Mouse (Mus musculus): ENCODE data around the gene Nlrx1. TPM values are rescaled to one million over a fixed set of nuclear protein-coding genes. Genes with fewer than 3 reads are reported as not detected.

Nlrx1 gene
- total RNA-seq, 2 experiments from 2014 or later: 19.4 to 20.7 TPM

DNA sequence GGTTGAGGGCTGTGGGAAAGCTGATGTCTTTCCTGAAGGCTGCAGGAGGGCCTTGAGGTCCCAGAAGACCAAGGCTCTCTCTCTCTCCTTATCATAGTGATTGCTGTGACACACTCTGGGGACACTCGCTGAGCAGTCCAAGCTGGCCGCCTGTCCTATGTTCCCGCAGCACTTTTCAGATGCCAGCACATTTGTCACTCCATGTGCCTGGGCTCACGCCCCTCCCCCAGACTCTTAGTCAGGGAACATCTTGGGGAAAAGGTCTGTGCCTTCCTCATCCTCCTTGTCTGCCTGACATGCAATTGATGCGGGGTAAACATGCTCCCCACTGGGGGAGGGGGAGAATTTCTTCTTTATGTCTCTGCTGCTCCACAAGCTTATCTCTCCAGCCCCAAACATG, 14.8 kb upstream of the Nlrx1 start:
- intact Hi-C loops (cut with DNase I): no loop called here
- DNase-seq (ENCODE audit: low spot score): no peak

DNA sequence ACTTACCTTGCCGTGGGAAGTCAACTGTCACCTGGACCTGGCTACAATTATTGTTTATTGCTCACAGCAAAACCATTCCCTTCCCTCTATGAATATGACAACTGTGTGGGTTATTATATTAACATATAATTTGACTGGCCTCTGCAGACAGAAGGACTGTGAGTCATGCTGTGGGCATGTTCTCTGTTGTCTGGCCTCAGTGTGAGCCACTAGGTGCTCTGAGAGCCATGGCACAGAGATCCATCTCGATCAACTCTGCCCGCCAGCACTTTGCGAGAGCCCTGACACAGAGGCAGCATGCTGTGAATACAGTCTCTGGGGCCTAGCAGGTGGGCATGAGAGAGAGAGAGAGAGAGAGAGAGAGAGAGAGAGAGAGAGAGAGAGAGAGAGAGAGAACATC, 1.6 kb upstream of the Nlrx1 start:
- no peak for DNase-seq (ENCODE audit: low spot score)
- intact Hi-C loops (cut with DNase I): loop anchor here (10.0 kb wide), 1 partner anchor 285 kb away; no protein-coding TSS in a partner anchor

DNA sequence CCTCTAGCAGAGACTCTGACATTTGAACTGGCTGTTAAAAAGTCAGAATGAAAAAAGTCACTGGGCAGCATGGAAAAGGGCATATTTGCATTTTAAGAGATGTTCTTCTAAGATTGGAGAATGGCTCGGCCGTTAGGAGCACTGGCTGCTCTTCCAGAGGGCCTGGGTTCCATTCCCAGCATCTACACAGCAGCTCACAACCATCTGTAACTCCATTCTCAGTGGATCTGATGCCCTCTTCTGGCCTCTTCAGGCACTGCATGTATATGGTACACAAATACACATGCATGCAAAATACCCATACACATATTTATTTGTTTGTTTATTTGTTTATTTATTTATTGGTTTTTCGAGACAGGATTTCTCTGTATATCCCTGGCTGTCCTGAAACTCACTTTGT, 678 bp upstream of the Nlrx1 start:
- intact Hi-C loops (cut with DNase I): loop anchor here (10.0 kb wide), 1 partner anchor 284 kb away; no protein-coding TSS in a partner anchor
- no peak for DNase-seq (ENCODE audit: low spot score)

DNA sequence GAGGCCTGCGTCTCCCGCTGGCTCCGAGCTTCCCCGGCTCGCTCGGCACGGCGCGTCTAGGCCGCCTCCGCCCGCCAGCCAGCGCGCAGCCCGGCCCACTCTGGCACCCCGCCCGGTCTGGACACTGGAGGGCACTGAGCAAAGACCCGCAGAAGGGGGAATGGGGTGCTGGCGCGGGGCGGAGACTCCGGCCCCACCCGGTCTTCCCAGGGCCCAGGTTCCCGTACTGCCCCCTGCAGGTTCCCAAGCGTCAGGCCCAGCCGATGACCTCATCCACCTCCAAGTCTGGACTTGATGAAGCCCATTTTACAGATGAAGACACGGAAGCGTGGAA, 405 bp downstream of the Nlrx1 start:
- intact Hi-C loops (cut with DNase I): loop anchor here (10.0 kb wide), 1 partner anchor 283 kb away; no protein-coding TSS in a partner anchor
- peak; percentile 81 for DNase-seq (ENCODE audit: low spot score)

DNA sequence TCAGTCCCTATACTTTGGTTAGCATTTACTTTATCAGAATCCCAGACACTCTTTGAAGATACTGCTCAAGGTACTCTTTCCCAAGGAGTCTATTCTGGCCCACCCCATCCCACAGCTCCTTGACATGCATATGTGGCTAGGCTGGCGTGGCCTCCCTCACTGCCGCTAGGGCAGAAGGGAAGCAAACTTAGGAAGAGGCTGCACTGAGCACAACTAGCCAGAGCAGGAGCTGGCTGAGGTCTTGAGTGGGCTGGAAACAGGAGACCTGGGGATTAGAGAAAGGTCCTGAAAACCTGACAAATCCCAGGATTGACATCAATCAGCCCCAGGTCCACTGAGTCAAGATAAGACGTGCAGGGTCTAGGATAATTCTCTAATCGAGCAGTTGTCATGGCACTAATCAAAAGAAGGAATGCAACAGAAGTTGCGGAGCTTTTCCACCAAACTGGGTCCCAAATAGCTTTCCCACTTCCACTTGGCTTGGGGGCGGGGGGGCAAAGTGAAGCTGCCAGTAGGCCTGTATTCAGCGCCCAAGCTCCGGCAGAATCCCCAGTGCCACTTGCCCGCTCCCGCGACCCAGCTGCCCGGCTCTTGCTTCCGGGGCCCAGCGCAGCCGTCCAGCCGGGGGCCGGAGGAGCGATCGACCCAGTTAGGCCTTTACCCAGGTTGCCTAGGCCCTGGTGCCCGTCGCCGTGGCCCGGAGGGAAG, 926 bp downstream of the Nlrx1 start:
- DNase-seq (ENCODE audit: low spot score): no peak
- intact Hi-C loops (cut with DNase I): loop anchor here (10.0 kb wide), 1 partner anchor 283 kb away; no protein-coding TSS in a partner anchor

DNA sequence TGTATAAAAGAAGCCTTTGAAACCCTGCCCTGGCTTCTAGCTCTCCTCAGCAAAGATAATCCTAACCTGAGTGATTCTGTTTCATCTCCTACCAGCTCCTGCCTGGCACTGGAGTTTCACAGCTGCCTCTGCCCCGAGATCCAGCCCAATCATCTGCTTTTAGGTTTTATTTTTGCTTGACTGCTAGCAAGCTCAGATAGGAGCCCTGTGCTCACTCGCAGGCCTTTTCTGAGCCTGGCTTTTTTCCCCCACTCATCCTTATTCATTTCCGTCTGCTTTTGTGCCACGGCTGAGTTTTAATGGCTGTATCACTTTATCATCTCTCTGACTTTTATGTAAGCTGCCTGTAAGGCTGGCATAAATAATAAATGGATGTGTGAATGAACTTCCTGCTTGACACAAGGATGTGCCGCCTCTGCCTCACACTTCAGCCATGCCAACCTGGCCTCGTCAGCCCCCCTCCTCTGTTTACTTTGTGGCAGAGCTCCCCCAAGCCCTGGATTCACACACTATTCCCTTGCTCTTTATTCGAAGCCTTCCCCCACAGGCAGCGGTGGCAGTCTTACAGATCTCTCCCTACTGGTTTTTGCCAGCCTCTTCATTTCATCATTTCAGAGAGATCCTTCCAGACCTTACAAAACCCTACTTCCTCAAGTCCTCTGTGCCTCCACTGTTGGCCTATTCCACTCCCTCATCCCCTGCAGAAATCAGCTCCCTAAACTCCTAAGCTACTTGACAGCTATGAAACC, 1.7 kb downstream of the Nlrx1 start:
- DNase-seq (ENCODE audit: low spot score): no peak
- intact Hi-C loops (cut with DNase I): loop anchor here (10.0 kb wide), 1 partner anchor 282 kb away; no protein-coding TSS in a partner anchor

DNA sequence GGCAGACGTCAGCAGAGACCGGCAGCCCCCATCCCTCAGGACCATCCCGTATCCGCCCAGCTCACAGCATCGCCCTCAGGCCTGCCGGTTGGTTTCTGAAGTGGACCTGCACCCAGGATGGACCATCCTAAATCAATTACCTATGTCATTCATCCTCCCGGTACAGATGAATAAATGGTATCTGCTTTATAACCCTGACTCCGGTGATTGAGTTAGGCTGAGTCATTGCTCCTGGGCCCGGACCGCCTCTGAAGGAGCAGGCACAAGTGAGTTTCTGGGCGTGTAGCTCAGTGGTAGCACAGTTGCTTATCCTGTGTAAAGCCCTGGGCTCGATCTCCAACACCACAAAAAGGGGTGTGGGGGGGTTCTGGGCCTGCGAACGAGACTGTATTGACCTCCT, 7.0 kb downstream of the Nlrx1 start:
- DNase-seq (ENCODE audit: low spot score): no peak
- intact Hi-C loops (cut with DNase I): loop anchor here (10.0 kb wide), 1 partner anchor 277 kb away; no protein-coding TSS in a partner anchor

DNA sequence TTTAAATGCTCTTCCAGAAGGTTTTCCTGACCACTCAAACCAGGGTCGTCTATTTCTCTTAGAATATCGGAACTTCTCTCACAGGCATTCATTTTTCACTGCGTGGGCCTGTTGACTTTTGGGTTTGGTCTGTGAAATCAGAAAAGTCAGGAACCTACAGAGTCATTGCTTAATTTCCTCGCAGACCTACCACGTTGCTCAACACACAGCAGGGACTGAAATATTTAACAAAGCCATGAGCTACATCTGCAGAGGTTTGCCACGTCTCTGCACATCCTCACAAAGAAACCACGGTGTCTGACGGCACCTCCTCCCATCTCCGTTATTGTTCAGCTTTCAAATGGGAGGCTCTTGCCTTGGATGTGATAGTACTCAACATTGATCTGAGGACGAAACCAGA, 9.4 kb downstream of the Nlrx1 start:
- intact Hi-C loops (cut with DNase I): no loop called here
- DNase-seq (ENCODE audit: low spot score): no peak

DNA sequence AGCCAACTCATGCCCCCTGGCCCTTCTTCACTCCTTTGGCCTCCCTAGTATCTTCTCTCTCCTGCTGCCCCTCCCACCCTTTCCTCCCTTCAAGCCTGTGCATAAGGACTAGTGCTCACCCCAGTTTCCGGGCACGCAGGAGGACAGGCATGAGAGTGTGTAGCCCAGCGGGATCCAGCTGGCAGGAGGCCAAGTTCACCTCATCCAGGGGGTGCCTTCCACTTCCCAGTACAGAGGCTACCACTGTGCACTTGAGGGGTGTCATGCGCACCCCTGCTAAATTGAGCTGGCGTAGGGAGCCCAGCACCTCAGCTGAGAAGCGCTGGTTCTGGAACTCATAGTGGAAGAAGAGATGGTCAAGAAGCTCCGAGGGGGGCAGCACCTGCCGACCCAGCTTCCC, 12.2 kb downstream of the Nlrx1 start:
- no peak for DNase-seq (ENCODE audit: low spot score)
- intact Hi-C loops (cut with DNase I): no loop called here

DNA sequence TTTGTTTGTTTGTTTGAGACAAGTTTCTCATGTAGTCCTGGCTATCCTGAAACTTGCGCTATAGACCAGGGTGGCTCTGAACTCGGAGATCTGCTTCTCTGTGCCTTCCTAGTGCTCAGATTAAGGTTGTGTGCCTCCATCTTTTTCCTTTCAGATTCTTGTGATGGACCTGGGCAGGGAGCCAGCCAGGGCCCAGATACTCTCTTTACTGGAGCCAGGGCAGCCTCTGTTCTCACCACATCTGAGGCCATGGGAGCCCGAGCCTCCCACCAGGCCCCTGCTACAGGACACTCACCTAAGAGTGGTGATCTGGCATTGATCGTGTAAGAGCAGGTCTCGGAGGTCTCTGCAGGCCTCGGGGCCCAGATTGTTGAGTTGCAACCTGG, 13.3 kb downstream of the Nlrx1 start:
- no peak for DNase-seq (ENCODE audit: low spot score)
- intact Hi-C loops (cut with DNase I): no loop called here

DNA sequence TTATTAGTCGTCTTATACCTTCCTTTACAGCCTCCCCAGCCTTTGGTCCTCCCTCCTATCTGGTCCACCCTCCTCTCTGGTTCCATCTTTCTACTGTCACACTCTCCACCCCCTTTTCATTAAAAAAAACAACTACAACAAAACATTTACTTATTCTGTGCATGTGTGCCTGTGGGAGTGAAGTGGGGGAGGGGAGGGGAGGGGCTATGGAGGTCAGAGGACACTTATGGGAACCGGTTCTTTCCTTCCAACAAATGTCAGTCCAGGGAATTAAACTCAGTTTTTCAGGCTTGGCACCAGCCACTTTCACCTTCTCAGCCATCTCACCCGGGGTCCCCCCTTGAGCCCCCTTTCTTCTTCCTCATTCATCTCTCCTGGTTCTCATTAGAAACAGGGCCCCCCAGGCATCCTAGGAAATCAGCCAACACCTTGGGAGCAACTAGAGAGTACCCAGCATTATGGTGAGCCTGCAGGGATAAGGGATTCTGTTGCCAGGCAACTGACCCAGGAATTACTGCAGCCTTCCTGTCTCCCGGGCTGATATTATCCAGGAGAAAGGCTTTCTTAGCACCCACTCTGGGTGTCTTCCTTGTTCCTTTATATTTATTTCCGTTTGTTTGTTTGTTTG, 13.8 kb downstream of the Nlrx1 start:
- DNase-seq (ENCODE audit: low spot score): no peak
- intact Hi-C loops (cut with DNase I): no loop called here

DNA sequence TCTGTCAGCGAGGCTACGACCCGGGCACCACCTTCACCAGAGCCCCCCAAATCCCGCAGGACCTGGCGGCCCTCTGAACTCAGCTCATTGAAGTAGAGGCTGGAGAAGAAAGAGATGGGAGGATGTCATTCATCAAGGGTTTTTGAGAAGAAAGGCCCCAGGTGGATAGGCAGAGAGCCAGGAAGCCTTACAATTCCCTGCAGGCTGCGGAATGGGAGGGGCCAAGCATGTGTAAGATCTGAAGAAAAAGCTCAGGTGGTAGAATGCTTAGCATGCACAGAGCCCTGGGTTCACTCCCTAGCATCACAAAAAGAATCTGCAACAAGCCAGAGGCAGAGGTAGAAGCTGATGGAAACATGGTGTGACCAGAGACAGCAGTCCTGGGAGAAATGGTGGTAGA, 15.0 kb downstream of the Nlrx1 start:
- intact Hi-C loops (cut with DNase I): no loop called here

DNA sequence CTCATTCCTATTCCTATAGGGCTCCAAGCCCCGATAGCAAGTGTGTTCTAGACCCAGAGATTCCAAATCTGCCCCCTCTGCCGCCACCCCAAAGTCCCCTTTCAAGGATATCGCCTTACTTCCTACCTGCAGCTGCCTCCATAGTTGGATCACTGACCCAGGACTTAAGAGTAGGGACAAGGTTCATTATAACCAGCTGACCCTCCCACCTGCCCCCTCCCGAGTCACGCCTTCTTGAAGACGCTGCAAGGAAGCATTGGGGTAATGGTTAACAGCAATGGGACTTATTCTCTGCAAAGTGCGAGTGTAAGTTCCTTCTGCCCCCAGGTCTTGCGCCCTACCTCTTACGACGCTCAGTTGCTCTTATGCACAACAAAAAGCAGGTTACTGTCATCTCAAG, 17.1 kb downstream of the Nlrx1 start, which contains the start of gene Pdzd3:
Pdzd3 (minus strand) TSS at position 158 of the 400 bp plus-strand sequence.
- no peak for DNase-seq (ENCODE audit: low spot score)
- intact Hi-C loops (cut with DNase I): no loop called here

More for the DNA sequence above, 15.0 kb downstream of the Nlrx1 start:
- DNase-seq (ENCODE audit: low spot score): no peak

DNA sequence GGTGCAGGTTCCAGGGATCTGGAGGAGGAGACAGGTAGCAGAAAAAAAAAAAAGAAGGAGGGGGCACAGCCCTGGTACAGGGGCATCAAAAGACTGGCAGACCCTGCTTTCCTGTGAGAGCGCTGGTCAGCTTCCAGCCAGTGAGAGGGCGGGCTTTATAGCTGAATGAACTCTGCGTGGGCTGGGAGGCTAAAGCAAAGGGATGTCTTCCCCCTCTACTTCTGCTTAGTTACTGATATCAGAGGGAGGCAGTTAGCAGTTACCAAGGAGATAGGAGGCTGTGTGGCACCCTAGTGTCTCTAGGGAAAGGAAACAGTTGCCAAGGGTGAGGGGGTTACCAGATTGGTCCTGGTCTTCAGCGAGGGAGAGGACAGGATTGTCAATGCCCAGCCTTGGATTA, 18.0 kb downstream of the Nlrx1 start:
- no peak for DNase-seq (ENCODE audit: low spot score)
- intact Hi-C loops (cut with DNase I): no loop called here

DNA sequence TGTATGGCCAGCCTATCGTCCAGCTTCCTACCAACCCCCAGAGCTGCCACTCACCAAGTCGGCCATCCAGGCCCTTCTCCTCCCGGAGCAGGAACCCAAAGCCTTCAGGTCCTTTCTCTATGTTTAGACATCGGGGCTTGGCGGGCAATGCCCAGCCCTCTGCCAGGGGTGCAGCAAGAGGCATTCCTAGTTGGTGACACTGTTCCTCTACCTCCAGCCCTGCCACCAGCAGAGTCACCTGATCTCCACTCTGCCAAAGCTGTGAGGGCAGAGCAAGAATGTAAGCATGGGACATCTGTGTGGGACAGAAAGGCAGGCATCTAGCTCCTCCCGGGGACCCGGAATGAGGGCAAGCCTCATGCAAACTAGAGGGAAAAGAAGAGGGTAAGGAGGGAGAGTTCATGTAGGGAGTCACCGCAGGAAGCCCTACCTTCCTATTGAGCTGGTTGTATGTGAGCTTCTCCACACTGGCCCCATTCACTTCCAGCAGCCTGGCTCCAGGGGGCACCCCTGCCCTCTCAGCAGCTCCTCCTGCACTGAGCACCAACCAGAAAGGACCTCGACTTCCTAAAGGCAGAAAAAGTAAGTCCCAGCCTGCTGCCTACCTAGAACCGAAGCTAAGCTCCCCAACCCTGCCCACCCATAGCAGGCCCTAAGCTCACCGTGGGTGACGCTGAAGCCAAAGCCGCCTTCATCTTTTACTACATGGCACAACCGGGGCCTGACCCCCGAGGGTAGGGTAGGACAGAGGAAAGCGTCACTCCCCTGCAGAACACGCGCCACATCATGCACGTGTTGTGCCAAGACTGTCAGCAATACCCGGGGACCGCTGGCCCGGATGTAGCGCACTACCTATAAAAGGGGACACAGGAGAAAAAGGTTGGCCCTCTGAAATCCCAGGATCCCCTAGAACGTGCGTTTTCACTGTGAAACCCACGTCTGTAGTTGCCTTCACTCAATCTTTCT, 18.9 kb downstream of the Nlrx1 start:
- no peak for DNase-seq (ENCODE audit: low spot score)
- intact Hi-C loops (cut with DNase I): loop anchor here (5.0 kb wide), 1 partner anchor 108 kb away; no protein-coding TSS in a partner anchor

DNA sequence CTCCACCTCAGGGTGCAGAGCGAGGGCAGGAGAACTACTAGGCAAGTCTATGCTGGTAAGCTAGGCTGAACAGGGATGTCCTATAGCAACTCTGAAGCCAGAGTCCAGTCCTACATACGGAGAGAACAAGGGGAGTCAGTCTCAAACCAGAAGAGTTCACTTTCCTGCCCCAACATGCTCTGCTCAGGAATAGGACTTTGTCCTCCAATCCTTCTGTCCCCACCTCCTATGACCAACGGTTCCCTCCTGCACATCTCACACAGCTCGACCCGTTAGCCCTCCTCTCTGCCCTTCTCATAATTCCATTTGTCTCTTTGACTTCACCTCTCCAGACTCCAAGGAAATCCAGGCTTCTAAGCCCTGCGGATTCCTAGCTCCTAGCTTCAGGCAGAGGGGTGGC, 20.5 kb downstream of the Nlrx1 start:
- intact Hi-C loops (cut with DNase I): loop anchor here (5.0 kb wide), 1 partner anchor 109 kb away; no protein-coding TSS in a partner anchor

DNA sequence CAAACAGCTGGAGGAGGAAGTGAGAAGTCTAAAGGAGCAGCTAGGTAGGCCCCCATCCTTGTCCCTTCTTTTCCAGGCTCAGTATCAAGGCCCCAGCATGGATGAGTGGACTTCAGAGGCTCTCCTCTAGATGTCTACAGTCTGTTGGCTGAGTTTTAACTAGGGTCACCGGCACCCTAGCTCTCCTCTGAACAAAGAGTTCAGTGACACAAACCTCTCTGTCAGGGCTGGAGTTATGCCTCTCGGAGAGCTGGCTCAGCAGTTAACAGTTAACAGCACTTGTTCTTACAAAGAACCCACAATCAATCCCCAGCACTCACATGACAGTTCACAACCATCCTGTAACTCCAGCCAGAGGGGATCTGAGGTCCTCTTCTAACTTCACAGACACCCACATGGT, 24.8 kb downstream of the Nlrx1 start:
- intact Hi-C loops (cut with DNase I): no loop called here
- DNase-seq (ENCODE audit: low spot score): no peak

More for the DNA sequence above, 20.5 kb downstream of the Nlrx1 start:
- no peak for DNase-seq (ENCODE audit: low spot score)

DNA sequence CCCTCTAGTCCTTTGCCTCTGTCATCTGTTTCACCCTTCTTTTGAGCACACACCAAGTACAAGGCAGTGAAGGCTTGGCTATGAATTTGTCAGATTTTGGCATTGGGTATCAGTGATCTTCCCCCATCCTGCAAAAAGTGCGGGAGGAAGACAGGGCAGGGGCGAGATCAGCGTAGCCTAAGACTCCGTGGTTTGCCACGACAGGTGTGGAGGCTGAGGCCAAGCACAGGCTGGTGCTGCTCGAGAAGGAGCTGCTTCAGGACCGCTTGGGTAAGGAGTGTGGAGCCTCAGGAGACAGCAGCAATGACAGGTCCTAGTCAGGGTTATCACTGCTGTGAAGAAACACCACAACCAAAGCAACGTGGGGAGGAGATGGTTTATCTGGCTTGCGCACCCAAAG, 27.0 kb downstream of the Nlrx1 start:
- intact Hi-C loops (cut with DNase I): loop anchor here (2.0 kb wide), 1 partner anchor 149 kb away; no protein-coding TSS in a partner anchor

DNA sequence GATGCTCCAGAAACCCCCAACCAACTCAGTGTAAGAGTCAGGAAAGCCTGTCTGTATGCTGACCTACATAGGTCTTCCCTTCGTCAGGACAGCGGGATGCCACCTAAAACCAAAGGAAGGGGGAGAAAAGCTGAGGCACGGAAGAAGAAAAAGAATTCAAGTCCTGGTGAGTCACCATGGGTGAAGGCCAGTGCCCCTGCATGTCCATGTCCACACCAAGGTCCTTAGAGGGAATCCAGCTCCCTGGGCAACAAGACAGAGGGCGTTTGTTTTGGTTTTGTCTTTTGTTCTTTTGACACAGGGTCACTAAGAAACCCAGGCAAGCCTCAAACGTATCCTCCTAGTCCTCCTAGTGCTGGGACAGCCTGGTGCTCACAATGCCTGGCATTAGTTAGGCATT, 27.5 kb downstream of the Nlrx1 start:
- no peak for DNase-seq (ENCODE audit: low spot score)
- intact Hi-C loops (cut with DNase I): loop anchor here (2.0 kb wide), 1 partner anchor 150 kb away; no protein-coding TSS in a partner anchor

More for the DNA sequence above, 27.0 kb downstream of the Nlrx1 start:
- no peak for DNase-seq (ENCODE audit: low spot score)
